In genomic region chr17:79497629-79498028, GRCm38 (mm10) we compare ENCODE assay signal across 24 mouse cellular contexts.
DNase-seq lines count a peak whose midpoint lies in the region; ATAC-seq and TF ChIP-seq lines count a peak whose summit lies in the region.
"Had no signal": no experiment of that assay in that cellular context is flagged by ENCODE, and none has a peak within 500 bp of the region (broad histone marks: within the 10 kb centered on the region; RNA-seq: fewer than 3 reads in every experiment).

No protein-coding gene starts in this region.

- no peak overlapping the region for H3K4me2 ChIP-seq in heart, embryonic 13.5 days
- H3K4me2 ChIP-seq in intestine, embryonic 15.5 days (replicated peaks): no peak overlapping the region
- no peak overlapping the region for H3K4me2 ChIP-seq in stomach, postnatal 0 days (replicated peaks; ENCODE audit: low read depth)
- H3K4me2 ChIP-seq: forebrain, embryonic 13.5 days; hindbrain, embryonic 13.5 days; limb, embryonic 15.5 days; lung, embryonic 14.5 days; midbrain, embryonic 13.5 days had no signal

- intact Hi-C loops in heart, postnatal 14 days (cut with DNase I): no loop called here
- intact Hi-C loops in left cerebral cortex, postnatal 25 days (cut with DNase I): loop anchor here (2.0 kb wide), 1 partner anchor 143 kb away; the partner anchor contains the start of gene Cdc42ep3

- no peaks in the 10 kb centered on the region for H3K27me3 ChIP-seq in heart, embryonic 13.5 days (replicated peaks)
- H3K27me3 ChIP-seq in intestine, embryonic 15.5 days (replicated peaks): no peaks in the 10 kb centered on the region
- H3K27me3 ChIP-seq in stomach, postnatal 0 days (ENCODE audit: control insufficient read depth, insufficient read depth, low read length): no peaks in the 10 kb centered on the region
- H3K27me3 ChIP-seq: CH12.LX; forebrain, embryonic 13.5 days; hindbrain, embryonic 13.5 days; limb, embryonic 15.5 days; megakaryocyte, embryonic 14.5 days; midbrain, embryonic 13.5 days; Patski had no signal

- peak overlapping the region; percentile 30 for H3K27ac ChIP-seq in heart, embryonic 13.5 days (replicated peaks)
- H3K27ac ChIP-seq in intestine, embryonic 15.5 days: peak overlapping the region; percentile 19
- no peak overlapping the region for H3K27ac ChIP-seq in stomach, postnatal 0 days (replicated peaks)
- H3K27ac ChIP-seq: forebrain, embryonic 13.5 days; hindbrain, embryonic 13.5 days; limb, embryonic 15.5 days; liver, embryonic 14.5 days; midbrain, embryonic 13.5 days had no signal

- H3K36me3 ChIP-seq in heart, embryonic 13.5 days: no peaks in the 10 kb centered on the region
- no peaks in the 10 kb centered on the region for H3K36me3 ChIP-seq in intestine, embryonic 15.5 days
- no peaks in the 10 kb centered on the region for H3K36me3 ChIP-seq in stomach, postnatal 0 days (ENCODE audit: control insufficient read depth, insufficient read depth, low read length)
- H3K36me3 ChIP-seq: G1E; hindbrain, embryonic 13.5 days; limb, embryonic 15.5 days; midbrain, embryonic 13.5 days had no signal

- TF ChIP-seq EP300 in stomach, postnatal 0 days (optimal IDR thresholded peaks at IDR 0.05): no peak

- H3K9me3 ChIP-seq in heart, embryonic 13.5 days: peaks cover 4% of the 10 kb centered on the region; the same call in 1 of the 2 replicates
- H3K9me3 ChIP-seq in intestine, embryonic 15.5 days: no peaks in the 10 kb centered on the region
- no peaks in the 10 kb centered on the region for H3K9me3 ChIP-seq in stomach, postnatal 0 days (ENCODE audit: control insufficient read depth, low read length)
- H3K9me3 ChIP-seq: forebrain, embryonic 13.5 days; hindbrain, embryonic 13.5 days; limb, embryonic 15.5 days; midbrain, embryonic 13.5 days had no signal

- TF ChIP-seq CTCF in stomach, postnatal 0 days (IDR thresholded peaks at IDR 0.05; ENCODE audit: low read depth): no peak

- WGBS in heart, embryonic 13.5 days: 22% methylated on average over 4 of the region's 4 CpGs
- 25% methylated on average over 4 of the region's 4 CpGs for WGBS in intestine, embryonic 15.5 days
- WGBS in stomach, postnatal 0 days: 48% methylated on average over 4 of the region's 4 CpGs

- DNase-seq in heart, postnatal 14 days: no peak
- DNase-seq in left cerebral cortex, postnatal 25 days (ENCODE audit: low spot score in 2 of 2): peak; percentile 27 to 50
- DNase-seq in left cerebral cortex, adult 8-10 months (ENCODE audit: low spot score in 2 of 2): no peak
- DNase-seq in stomach, postnatal 0 days (ENCODE audit: low spot score): no peak
- DNase-seq in cerebellum, postnatal 14 days: no peak
- DNase-seq: adrenal gland, adult 2 months; B cell, adult 2 months; cerebellum, adult 11-12 months; cerebellum, postnatal 25 days; heart, postnatal 36 days; kidney, adult 9 months; kidney, postnatal 14 days; lung, embryonic 14.5 days had no signal

- no peak overlapping the region for H3K4me3 ChIP-seq in heart, embryonic 13.5 days
- H3K4me3 ChIP-seq in intestine, embryonic 15.5 days (replicated peaks): no peak overlapping the region
- H3K4me3 ChIP-seq in stomach, postnatal 0 days (ENCODE audit: low read depth, low read length): no peak overlapping the region
- H3K4me3 ChIP-seq: forebrain, embryonic 13.5 days; hindbrain, embryonic 13.5 days; limb, embryonic 15.5 days; megakaryocyte, embryonic 14.5 days; midbrain, embryonic 13.5 days had no signal

- H3K9ac ChIP-seq in heart, embryonic 13.5 days: no peak overlapping the region; the same call in 1 of the 2 replicates
- H3K9ac ChIP-seq in intestine, embryonic 15.5 days: no peak overlapping the region
- H3K9ac ChIP-seq in stomach, postnatal 0 days (ENCODE audit: low read length): no peak overlapping the region
- H3K9ac ChIP-seq: forebrain, embryonic 13.5 days; hindbrain, embryonic 13.5 days; limb, embryonic 15.5 days; liver, embryonic 14.5 days; lung, embryonic 14.5 days; midbrain, embryonic 13.5 days had no signal

- no peak for ATAC-seq in heart, embryonic 13.5 days (ENCODE audit: extremely low read depth, insufficient number of reproducible peaks, low FRiP score, low TSS enrichment)
- ATAC-seq in intestine, embryonic 15.5 days: no peak
- peak; percentile 18; the same call in 1 of the 2 replicates for ATAC-seq in stomach, postnatal 0 days (ENCODE audit: low FRiP score, low TSS enrichment)
- ATAC-seq: forebrain, embryonic 13.5 days; midbrain, embryonic 13.5 days; Patski had no signal

- H3K4me1 ChIP-seq in heart, embryonic 13.5 days: peaks cover 32% of the 10 kb centered on the region
- H3K4me1 ChIP-seq in intestine, embryonic 15.5 days (replicated peaks): no peaks in the 10 kb centered on the region
- H3K4me1 ChIP-seq in stomach, postnatal 0 days (replicated peaks; ENCODE audit: control insufficient read depth, insufficient read depth): no peaks in the 10 kb centered on the region
- H3K4me1 ChIP-seq: forebrain, embryonic 13.5 days; hindbrain, embryonic 13.5 days; megakaryocyte, embryonic 14.5 days; midbrain, embryonic 13.5 days had no signal

Comparison
In these comparisons a context has a peak if more than half of its experiments do, and no peak if none do; other contexts are left out.
1. DNase-seq: peak in left cerebral cortex, postnatal 25 days (2 of 2); none in heart, postnatal 14 days (0 of 2), left cerebral cortex, adult 8-10 months (0 of 2), stomach, postnatal 0 days (single experiment) and cerebellum, postnatal 14 days (0 of 2).